Mouse (Mus musculus) layer of hippocampus, adult 8-10 months (tissue): ENCODE results near the gene Pin1. TPM values are rescaled to one million over a fixed set of nuclear protein-coding genes. Genes with fewer than 3 reads are reported as not detected.
"Not testable (repeated sequence)": the region's sequence is repeated elsewhere in the genome, so short reads cannot be mapped to it uniquely, and the experiment has no call there.

ENCODE experiments used
- DNase-seq, 2 experiments: peaks; one replicate each; pipeline ENCODE4 v3.0.0; 2022; ENCODE audit warnings: low spot score in 2 of 2
- total RNA-seq, 4 experiments: library from RNA; stranded (reverse); gene quantifications; 2 replicates each; pipeline ENCODE4 v1.2.4; 2022

The Pin1 gene
- 10 to 100 TPM; 31.2 to 32.2 (median 31.6) TPM for total RNA-seq

- DNase-seq: peak; percentile 100
These were observed at the start of gene Pin1 for GRCm38 (mm10) chr9:20651602-20652259. Gene Pin1 (plus strand): TSS chr9:20652095.

GRCm38 (mm10) chr9:20606269-20606668 is 45.6 kb upstream of the Pin1 start:
- no peak for DNase-seq

DNA sequence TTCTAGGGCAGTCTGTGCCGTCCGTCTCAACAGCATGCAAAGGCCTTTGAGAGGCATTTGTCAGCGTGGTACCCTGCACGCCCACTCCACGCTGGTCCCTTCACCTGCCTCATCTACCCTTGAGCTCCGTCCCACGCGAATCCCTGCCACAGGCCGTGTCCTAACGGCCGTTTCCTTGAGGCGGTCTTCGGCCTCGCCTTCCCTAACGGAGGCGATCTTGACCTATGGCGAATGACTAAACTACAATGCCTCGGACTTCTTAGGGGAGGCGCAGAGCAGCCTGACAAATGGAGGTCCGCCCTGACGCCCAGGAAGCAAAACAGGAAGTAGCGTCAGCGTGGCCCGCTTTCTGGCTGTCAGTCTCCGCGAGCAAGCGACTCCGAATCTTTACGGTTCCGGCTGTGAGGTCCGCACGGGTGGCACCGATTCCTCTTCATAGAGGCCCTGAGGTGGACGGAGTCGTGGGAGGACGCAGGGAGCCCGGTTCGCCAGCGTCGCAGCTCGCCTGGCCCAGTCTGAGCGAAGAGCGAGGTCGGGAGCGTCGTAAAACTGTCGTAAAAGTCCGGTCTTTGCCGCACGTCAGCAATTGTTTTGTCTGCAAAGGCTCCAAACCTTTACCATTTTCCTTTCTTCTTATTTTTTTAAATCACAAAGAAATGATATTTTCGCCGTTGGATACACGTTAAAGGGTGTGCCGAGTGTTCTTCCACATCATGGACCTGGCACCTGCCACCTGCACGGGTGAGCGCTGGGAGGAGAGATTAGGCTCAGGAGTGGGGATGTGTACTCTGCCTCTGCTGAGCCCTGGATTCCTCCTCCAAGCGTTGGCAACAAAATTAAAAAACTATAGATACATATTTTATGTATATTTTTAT is 44.6 kb upstream of the Pin1 start:
- DNase-seq: peak; percentile 81 to 85

DNA sequence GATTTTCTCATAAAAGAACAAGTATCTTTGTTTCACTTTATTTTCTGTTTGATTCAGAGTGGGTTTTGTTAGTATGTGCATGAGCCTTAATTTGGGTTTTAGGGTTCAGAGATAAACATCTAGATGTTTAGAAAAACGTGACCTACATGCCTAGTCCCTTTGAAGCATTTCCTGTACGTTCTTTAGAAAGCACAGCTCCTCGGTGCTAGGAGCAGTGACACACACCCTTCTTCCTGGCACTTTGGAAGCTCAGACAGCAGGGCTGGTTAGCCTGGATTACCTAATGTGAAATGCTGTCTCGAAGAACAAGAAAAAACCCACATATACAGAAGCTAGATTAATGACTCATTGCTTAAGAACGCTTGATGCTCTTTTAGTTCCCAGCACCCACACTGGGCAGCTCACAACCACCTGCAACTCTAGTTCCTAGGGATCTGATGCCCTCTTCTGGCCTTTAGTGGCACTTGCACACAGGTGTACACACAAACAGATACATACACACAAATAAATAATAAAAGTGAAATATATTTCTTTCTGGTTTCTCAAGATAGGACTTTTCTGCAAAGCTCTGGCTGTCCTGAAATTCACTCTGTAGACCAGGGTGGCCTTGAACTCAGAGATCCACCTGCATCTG is 41.9 kb upstream of the Pin1 start:
- DNase-seq: no peak

DNA sequence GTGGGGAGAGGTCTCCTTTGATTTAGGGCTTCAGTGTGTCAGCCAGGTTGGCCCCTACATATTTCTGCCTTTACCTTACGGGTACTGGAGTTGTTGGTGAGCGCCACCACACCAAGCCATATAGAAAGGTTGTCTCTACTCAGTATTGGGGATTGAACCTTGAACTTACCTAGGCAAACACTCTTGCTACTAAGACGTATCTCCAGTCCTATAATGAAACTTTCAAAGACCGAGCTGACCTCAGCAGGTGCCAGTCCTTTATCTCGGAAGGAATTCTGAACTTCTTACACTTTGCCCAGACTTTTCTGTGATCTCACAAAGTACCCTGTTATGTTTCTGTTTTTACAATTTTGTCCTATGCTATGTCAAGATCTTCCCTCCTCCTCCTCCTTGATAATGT is 39.9 kb upstream of the Pin1 start:
- DNase-seq: no peak

DNA sequence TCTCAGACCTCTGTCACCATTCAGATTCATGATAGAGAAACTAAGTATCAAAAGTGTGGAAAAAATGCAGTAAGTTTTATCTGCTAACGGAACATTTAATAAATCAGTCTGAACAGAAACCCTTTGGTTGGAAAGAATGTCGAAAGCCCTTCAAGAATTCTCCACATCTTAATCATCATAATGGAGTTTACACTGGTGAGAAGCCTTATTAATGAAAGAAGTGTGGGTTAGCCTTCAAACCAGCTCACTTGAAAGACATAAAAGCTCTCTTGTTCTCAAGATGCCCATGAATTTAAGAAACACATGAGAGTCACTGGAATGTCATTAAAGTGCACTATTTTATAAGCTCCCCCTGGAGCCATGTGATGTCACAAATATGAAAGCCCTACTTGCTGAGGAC is 35.2 kb upstream of the Pin1 start:
- no peak for DNase-seq

DNA sequence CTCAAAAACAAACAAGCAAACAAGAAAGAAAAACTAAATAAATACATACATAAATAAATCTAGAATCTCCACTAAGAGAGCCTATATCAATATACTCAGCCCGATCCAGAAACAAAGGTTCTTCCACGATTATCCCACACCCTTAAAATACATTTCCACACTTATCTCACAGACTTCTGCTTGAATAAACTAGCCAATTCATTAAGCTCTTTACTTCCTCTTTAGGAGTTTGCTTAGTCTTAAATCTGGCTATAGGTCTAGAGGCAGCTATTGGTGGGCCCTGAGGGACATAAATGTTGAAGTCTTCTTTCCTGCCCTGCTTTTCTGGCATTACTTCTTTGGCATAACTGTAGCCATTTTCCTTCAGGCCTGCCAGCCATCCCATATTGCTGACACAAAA is 20.6 kb upstream of the Pin1 start:
- DNase-seq: no peak

GRCm38 (mm10) chr9:20635676-20636075 is 16.2 kb upstream of the Pin1 start:
- DNase-seq: not testable (repeated sequence)

DNA sequence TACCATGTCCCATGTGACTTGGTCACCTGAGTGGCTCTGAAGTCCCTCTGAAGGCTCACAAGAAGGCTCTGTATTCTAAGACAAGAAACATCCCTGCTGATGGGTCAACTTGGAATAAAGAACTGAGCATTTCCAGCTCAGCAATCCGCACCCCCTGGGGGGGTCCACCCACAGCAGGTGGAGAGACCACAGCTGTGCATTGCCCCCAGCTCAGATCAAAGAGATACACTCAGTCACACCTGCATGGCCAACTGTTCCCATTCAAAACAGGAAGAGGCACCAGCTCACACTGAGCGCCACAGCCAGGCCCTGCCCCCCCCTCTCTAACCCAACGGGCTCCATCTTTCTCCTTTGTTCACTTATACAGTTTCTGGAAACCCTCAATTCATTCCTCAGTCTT is 15.6 kb upstream of the Pin1 start:
- no peak for DNase-seq

GRCm38 (mm10) chr9:20636790-20637189 is 15.1 kb upstream of the Pin1 start:
- no peak for DNase-seq

- no peak for DNase-seq
These were observed 13.3 kb upstream of the Pin1 start for GRCm38 (mm10) chr9:20638552-20638951.

GRCm38 (mm10) chr9:20639486-20639885 is 12.4 kb upstream of the Pin1 start:
- no peak for DNase-seq

- DNase-seq: no peak
These were observed 10.4 kb upstream of the Pin1 start for GRCm38 (mm10) chr9:20641501-20641900.

GRCm38 (mm10) chr9:20642101-20642895 is 9.6 kb upstream of the Pin1 start, which contains the start of gene Ubl5:
Gene Ubl5 (plus strand): TSS chr9:20642878.
- no peak for DNase-seq

DNA sequence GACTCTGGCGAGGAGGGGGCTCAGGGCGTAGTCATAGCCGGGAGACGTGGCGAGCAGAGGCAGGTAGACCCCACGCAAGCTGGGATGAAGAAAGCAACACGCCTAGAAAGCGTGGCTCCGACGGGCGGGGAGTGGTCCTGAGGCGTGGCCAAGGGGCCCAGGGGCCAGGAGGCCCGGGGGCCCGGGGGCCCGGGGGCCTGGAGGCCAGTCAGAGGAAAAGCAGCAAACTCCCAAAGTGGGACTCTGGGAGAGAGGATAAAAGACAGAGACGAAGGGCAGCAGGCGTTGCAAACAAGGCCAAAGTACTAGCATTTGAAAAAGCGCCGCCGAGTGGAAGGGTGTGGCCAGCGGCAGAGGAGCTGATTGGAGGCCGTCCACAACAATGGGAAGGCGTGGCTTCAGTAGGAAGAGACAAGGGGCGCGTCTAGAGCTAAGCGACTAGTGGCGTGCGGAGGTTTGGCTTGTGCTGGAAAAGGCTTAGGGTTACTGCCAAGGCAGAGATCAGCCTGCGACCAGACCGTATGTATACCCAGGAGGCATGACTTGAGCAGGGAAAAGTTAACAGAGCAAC is 8.9 kb upstream of the Pin1 start:
- peak; percentile 71 to 74 for DNase-seq

DNA sequence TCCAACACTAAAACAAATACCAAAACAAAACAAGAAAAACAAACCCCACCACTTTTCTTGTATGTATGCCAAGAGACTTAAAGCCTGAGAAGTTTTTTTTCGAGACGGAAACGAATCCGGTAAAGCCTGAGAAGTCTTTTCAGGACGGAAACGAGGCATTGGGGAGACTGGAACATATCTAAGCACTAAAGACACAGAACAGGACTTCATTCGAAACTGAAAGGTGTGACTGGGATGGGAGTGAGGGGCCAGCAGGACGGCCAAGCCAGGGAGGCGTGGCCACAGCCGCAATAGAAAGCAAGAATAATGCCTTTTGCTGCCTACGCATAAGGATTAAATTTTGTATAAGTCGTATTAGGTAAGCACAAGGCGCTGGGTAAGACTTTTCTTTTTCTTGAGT is 8.1 kb upstream of the Pin1 start:
- DNase-seq: no peak

- DNase-seq: peak; percentile 70 to 71
These were observed 7.4 kb upstream of the Pin1 start, which contains the start of gene Fbxl12 for GRCm38 (mm10) chr9:20644360-20645081. Gene Fbxl12 (minus strand): TSS chr9:20644767.

GRCm38 (mm10) chr9:20645121-20645520 is 6.8 kb upstream of the Pin1 start:
- peak in 1 of 2 experiments; percentile 38 for DNase-seq

DNA sequence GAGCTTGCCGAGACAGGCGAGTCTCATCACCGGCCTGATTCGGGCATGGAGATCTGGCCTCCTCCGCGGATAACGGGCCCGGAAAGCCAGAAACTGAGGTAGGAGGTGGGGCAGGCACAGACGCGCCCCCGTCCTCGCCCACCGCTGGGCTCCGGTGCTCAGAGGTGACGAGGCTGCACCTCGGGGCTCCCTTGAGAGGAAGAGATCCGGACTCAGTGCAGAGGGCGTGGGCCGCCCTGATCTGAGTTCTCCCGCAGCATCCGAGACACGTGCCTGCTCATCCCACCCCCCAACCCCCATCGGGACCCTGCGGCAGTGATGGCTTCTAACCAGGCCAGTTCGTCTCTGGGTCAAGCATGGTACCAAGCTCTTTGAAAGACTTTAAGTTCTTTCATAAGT is 364 bp downstream of the Pin1 start:
- DNase-seq: no peak

DNA sequence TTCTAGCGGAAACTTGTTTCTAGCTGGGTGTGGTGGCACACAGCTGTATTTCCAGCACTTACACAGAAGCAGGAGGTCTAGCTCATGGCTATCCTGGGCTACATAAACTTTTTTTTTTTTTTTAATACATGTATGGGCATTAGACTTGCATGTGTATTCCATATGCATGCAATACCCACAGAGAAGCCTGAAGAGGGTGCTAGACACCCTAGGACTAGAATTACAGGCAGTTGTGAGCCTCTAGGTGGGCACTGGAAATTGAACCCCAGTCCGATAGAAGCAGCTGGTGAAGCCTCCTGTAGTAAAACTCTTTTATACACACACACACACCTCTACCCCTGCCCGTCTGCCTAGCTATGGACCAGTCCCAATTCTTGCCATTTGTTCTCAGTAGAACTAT is 2.0 kb downstream of the Pin1 start:
- no peak for DNase-seq
